Mouse (Mus musculus): ENCODE measurements around the gene Acd. TPM values are rescaled to one million over a fixed set of nuclear protein-coding genes. Genes with fewer than 3 reads are reported as not detected.

Gene Acd
- polyA plus RNA-seq, 1 experiment from 2014 or later, result 22.4 TPM

- H3K27ac ChIP-seq (replicated peaks), result no peak overlapping the region
Measured at GRCm38 (mm10) chr8:105689256-105689982, 11.5 kb downstream of the Acd start.

DNA sequence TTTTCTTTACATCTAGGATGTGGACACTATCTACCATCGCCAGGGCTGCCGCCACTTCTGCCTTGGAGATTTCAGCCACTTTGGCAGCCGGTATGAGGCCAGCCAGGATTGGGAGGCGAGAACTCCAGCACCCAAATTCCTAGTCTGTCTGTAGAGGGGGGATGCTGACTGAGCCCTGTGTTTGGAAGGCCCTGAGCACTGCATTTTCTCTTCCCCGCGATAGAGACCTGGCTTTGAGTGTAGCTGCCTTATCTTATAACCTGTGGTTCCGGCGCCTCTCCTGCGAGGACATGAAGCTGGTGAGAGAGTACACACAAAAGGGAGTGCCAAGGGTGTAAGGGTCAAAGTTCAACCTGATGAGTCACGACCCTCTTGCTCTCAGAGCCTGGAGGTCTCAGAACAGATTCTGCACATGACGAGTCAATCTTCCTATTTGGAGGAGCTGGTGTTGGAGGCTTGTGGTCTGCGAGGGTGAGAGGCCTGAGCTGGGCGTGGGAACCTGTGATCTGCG, 12.6 kb downstream of the Acd start:
- Histone ChIP-seq H3K4me3 (replicated peaks) (no peak overlapping the region), H3K27me3 (no peaks in the 10 kb centered on the region), H3K36me3 (replicated peaks) (peaks cover 12% of the 10 kb centered on the region), H3K9me3 (replicated peaks) (no peaks in the 10 kb centered on the region), H3K4me2 (no peak overlapping the region), H3K27ac (replicated peaks) (no peak overlapping the region), H3K4me1 (replicated peaks) (peaks cover 11% of the 10 kb centered on the region), H3K9ac (no peak overlapping the region)
- no peak for ATAC-seq (ENCODE audit: insufficient read depth)
- 36% methylated on average over 14 of the region's 14 CpGs for WGBS (ENCODE audit: insufficient replicate concordance)

More at GRCm38 (mm10) chr8:105689256-105689982, 11.5 kb downstream of the Acd start:
- peaks cover 21% of the 10 kb centered on the region for H3K4me1 ChIP-seq (replicated peaks)
- H3K9ac ChIP-seq, result no peak overlapping the region
- peaks cover 8% of the 10 kb centered on the region for H3K27me3 ChIP-seq
- H3K4me2 ChIP-seq, result no peak overlapping the region
- peaks cover under 1% of the 10 kb centered on the region; the same call in 1 of the 2 replicates for H3K36me3 ChIP-seq (replicated peaks)
- H3K9me3 ChIP-seq (replicated peaks), result no peaks in the 10 kb centered on the region
- H3K4me3 ChIP-seq (replicated peaks), result no peak overlapping the region
- no peak for ATAC-seq (ENCODE audit: insufficient read depth)
- 78% methylated on average over 35 of the region's 35 CpGs for WGBS (ENCODE audit: insufficient replicate concordance)

GRCm38 (mm10) chr8:105687512-105687911, 13.4 kb downstream of the Acd start:
- Histone ChIP-seq H3K4me1 (replicated peaks) (peaks cover 11% of the 10 kb centered on the region), H3K4me3 (replicated peaks) (no peak overlapping the region), H3K9ac (no peak overlapping the region), H3K27me3 (no peaks in the 10 kb centered on the region), H3K36me3 (replicated peaks) (peaks cover 20% of the 10 kb centered on the region), H3K9me3 (replicated peaks) (no peaks in the 10 kb centered on the region), H3K27ac (replicated peaks) (no peak overlapping the region), H3K4me2 (no peak overlapping the region)
- no peak for ATAC-seq (ENCODE audit: insufficient read depth)
- 78% methylated on average over 8 of the region's 8 CpGs for WGBS (ENCODE audit: insufficient replicate concordance)

DNA sequence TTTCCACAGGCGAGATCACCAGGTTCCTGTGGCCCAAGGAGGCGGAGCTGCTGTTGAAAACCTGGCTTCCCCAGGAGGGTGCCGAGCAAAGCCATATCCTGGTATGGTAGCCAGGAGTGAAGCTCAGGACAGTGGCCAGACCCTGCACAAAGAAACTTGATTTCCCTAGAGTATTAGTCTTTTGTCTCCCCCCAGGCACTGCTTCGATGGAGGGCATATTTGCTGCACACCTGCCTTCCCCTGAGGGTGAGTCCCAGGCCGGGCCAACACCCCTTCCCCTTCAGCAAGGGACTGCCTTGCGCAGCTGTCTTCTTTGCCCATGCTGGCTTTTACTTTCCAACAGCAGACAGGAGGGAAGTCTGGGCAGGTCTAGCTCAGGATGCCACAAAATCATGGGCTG, 14.4 kb downstream of the Acd start:
- Histone ChIP-seq H3K4me2 (peak overlapping the region; percentile 54; the same call in 1 of the 2 replicates), H3K36me3 (replicated peaks) (peaks cover 29% of the 10 kb centered on the region), H3K4me1 (replicated peaks) (peaks cover 11% of the 10 kb centered on the region), H3K9me3 (replicated peaks) (no peaks in the 10 kb centered on the region), H3K27ac (replicated peaks) (0 out of 2 replicates have a peak overlapping the region, but pooled peaks have one; percentile 24), H3K27me3 (no peaks in the 10 kb centered on the region), H3K9ac (no peak overlapping the region), H3K4me3 (replicated peaks) (no peak overlapping the region)
- WGBS (ENCODE audit: insufficient replicate concordance), result 57% methylated on average over 6 of the region's 6 CpGs
- ATAC-seq (ENCODE audit: insufficient read depth), result no peak

- Histone ChIP-seq H3K9ac (no peak within 1 kb of the TSS), H3K4me2 (peak within 1 kb of the TSS; percentile 54), H3K36me3 (replicated peaks) (peaks cover 36% of the 10 kb centered on the region), H3K27ac (replicated peaks) (0 out of 2 replicates have a peak within 1 kb of the TSS, but pooled peaks have one; percentile 24), H3K9me3 (replicated peaks) (no peaks in the 10 kb centered on the region), H3K4me1 (replicated peaks) (peaks cover 11% of the 10 kb centered on the region), H3K4me3 (replicated peaks) (peak within 1 kb of the TSS; percentile 12; the same call in 1 of the 2 replicates), H3K27me3 (no peaks in the 10 kb centered on the region)
- WGBS (ENCODE audit: insufficient replicate concordance), result 4% methylated on average over 18 of the region's 26 CpGs
- ATAC-seq (ENCODE audit: insufficient read depth), result peak; percentile 29; the same call in 1 of the 2 replicates
Measured at GRCm38 (mm10) chr8:105685796-105686308, 15.1 kb downstream of the Acd start, which contains the start of gene Carmil2. Gene Carmil2 (plus strand): TSS chr8:105686274.

- Histone ChIP-seq H3K27ac (replicated peaks) (no peak overlapping the region), H3K4me2 (peak overlapping the region; percentile 54; the same call in 1 of the 2 replicates), H3K9me3 (replicated peaks) (no peaks in the 10 kb centered on the region), H3K4me3 (replicated peaks) (no peak overlapping the region), H3K4me1 (replicated peaks) (peaks cover 11% of the 10 kb centered on the region), H3K27me3 (no peaks in the 10 kb centered on the region), H3K36me3 (replicated peaks) (peaks cover 41% of the 10 kb centered on the region), H3K9ac (no peak overlapping the region)
- WGBS (ENCODE audit: insufficient replicate concordance), result 56% methylated on average over 7 of the region's 7 CpGs
- no peak for ATAC-seq (ENCODE audit: insufficient read depth)
Measured at GRCm38 (mm10) chr8:105685325-105685724, 15.6 kb downstream of the Acd start.

DNA sequence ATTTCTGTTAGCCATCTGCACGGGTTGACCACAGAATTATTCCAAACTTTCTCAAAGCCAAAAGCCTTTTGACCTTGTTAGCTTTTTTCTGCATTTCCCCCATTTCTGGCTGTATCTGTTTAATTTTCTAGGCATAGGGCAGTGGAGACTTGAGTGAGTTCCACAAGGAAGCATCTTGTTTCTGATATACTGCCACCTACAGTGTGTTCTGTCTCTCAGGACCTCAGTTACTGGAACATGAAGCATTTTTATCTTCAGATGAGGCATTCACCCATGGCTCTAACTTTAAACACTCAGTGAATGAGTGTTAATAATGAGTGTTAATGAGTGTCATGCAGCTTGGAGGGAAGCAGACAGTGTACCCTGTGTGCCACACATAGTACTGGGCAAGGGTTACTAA, 23.0 kb downstream of the Acd start:
- peaks cover 100% of the 10 kb centered on the region for H3K36me3 ChIP-seq (replicated peaks)
- ATAC-seq (ENCODE audit: insufficient read depth), result no peak
- 86% methylated on average over 1 of the region's 1 CpGs for whole genome bisulfite sequencing (ENCODE audit: insufficient replicate concordance)

DNA sequence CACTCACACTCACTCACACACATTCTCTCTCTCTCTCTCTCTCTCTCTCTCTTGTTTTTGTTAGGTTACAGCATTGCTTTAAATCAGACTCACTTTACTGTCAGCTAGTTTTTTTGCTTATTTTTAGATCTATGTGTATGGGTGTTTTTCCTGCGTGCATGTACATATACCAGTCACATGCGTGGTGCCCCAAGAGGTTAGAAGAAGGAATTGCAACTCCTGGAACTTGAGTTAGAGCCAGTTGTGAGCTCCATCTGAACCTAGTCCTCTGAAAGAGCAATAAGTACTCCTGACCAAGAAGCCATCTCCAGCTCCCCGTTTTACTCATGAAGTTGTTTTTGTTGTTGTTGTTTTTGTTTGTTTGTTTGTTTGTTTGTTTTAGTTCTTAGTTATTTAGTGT, 39.7 kb downstream of the Acd start:
- H3K4me1 ChIP-seq (replicated peaks), result no peaks in the 10 kb centered on the region
- H3K27me3 ChIP-seq, result no peaks in the 10 kb centered on the region
- ATAC-seq (ENCODE audit: insufficient read depth), result no peak
- H3K27ac ChIP-seq (replicated peaks), result no peak overlapping the region
- peaks cover 41% of the 10 kb centered on the region for H3K36me3 ChIP-seq (replicated peaks)
- 68% methylated on average over 3 of the region's 3 CpGs for WGBS (ENCODE audit: insufficient replicate concordance)
- no peak overlapping the region for H3K4me3 ChIP-seq (replicated peaks)
- no peak overlapping the region for H3K9ac ChIP-seq
- no peaks in the 10 kb centered on the region for H3K9me3 ChIP-seq (replicated peaks)
- H3K4me2 ChIP-seq, result no peak overlapping the region

More for the DNA sequence above, 23.0 kb downstream of the Acd start:
- H3K9me3 ChIP-seq (replicated peaks), result no peaks in the 10 kb centered on the region
- no peaks in the 10 kb centered on the region for H3K4me1 ChIP-seq (replicated peaks)
- H3K27me3 ChIP-seq, result no peaks in the 10 kb centered on the region
- H3K4me2 ChIP-seq, result no peak overlapping the region
- no peak overlapping the region for H3K9ac ChIP-seq
- no peak overlapping the region for H3K4me3 ChIP-seq (replicated peaks)
- no peak overlapping the region for H3K27ac ChIP-seq (replicated peaks)

DNA sequence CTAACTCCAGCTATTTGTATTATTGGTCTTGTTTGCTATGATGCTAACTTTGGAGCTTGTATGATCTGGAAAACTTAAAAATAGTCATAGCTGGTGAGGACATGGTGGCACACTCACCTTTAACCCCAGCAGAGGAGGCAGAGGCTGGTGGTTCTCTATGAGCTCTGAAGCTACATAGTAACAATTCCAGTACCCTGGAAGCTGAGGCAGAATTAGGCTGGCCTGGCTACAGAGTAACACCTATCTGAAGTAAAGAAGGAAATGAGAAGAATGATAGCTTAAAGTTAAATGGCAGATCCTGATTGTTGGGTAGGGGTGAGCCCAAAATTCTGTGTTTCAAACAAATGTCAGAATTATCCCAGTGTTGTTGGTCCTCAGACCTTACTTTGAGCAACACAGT, 43.3 kb downstream of the Acd start:
- Histone ChIP-seq H3K9ac (no peak overlapping the region), H3K9me3 (replicated peaks) (no peaks in the 10 kb centered on the region), H3K4me3 (replicated peaks) (no peak overlapping the region), H3K27ac (replicated peaks) (no peak overlapping the region), H3K27me3 (no peaks in the 10 kb centered on the region), H3K4me1 (replicated peaks) (no peaks in the 10 kb centered on the region), H3K4me2 (no peak overlapping the region), H3K36me3 (replicated peaks) (peaks cover 41% of the 10 kb centered on the region)
- no peak for ATAC-seq (ENCODE audit: insufficient read depth)

DNA sequence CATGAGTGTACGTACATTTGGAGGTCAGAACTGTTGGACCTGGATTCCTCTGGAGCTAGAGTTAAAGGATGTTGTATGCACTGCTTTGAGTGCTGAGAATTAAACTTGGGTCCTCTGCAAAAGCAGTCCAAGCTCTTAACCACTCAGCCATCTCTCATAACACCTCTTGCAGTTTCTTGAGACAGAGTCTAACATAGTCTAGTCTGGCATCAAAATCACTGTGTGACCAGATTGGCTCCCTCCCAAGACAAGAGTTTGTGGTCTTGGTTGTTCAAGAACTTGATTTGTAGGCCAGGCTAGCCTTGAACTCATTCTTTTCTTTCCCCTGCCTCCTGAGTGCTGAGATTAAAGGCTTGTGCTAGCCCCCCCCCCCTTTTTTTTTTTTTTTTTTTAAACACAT, 52.0 kb downstream of the Acd start:
- H3K9me3 ChIP-seq (replicated peaks), result no peaks in the 10 kb centered on the region

More for the DNA sequence above, 52.0 kb downstream of the Acd start:
- no peak for ATAC-seq (ENCODE audit: insufficient read depth)
- no peaks in the 10 kb centered on the region for H3K27me3 ChIP-seq
- 95% methylated on average over 1 of the region's 1 CpGs for WGBS (ENCODE audit: insufficient replicate concordance)
- no peak overlapping the region for H3K27ac ChIP-seq (replicated peaks)
- no peak overlapping the region for H3K9ac ChIP-seq
- H3K36me3 ChIP-seq (replicated peaks), result peaks cover 81% of the 10 kb centered on the region
- no peak overlapping the region for H3K4me3 ChIP-seq (replicated peaks)
- H3K4me1 ChIP-seq (replicated peaks), result peaks cover 4% of the 10 kb centered on the region
- no peak overlapping the region for H3K4me2 ChIP-seq
